Mouse (Mus musculus): ENCODE measurements around the gene Gzmb. TPM values are rescaled to one million over a fixed set of nuclear protein-coding genes. Genes with fewer than 3 reads are reported as not detected.

Gene Gzmb
- total RNA-seq, 1 experiment from 2014 or later: 0.91 TPM

Other genes starting within 250 kb of the Gzmb start
- not detected in 2 replicates for gene Mcpt1, start 244.3 kb downstream of the Gzmb start, total RNA-seq (2017)
- not detected in 2 replicates for gene Mcpt9, start 231.8 kb downstream of the Gzmb start, total RNA-seq (2017)
- not detected in 2 replicates for gene Mcpt2, start 220.2 kb downstream of the Gzmb start, total RNA-seq (2017)
- gene Mcpt4, start 199.9 kb downstream of the Gzmb start, total RNA-seq (2017): not detected in 2 replicates
- 14.9 and 21.7 TPM in 2 replicates for gene Mcpt8, start 177.0 kb downstream of the Gzmb start, total RNA-seq (2017)
- gene Ctsg, start 159.7 kb downstream of the Gzmb start, total RNA-seq (2017): 450 and 522 TPM in 2 replicates
- not detected in 2 replicates for gene Gzme, start 141.6 kb downstream of the Gzmb start, total RNA-seq (2017)
- gene Gzmd, start 129.7 kb downstream of the Gzmb start, total RNA-seq (2017): not detected in 2 replicates
- gene Gzmg, start 102.7 kb downstream of the Gzmb start, total RNA-seq (2017): not detected in 2 replicates
- not detected in 2 replicates for gene Gzmn, start 87.7 kb downstream of the Gzmb start, total RNA-seq (2017)
- gene Gzmf, start 50.8 kb downstream of the Gzmb start, total RNA-seq (2017): not detected in 2 replicates
- gene Gzmc, start 27.6 kb downstream of the Gzmb start, total RNA-seq (2017): not detected in 2 replicates
- gene Atp12a, start 102.8 kb upstream of the Gzmb start, total RNA-seq (2017): not detected in 2 replicates
- 10.6 and 13.0 TPM in 2 replicates for gene Rnf17, start 140.3 kb upstream of the Gzmb start, total RNA-seq (2017)

Measured in common myeloid progenitor, adult 5-6 weeks (primary cell).